Comparison of ENCODE assay signal across 23 mouse cellular contexts in genomic region chr7:81585326-81585725, GRCm38 (mm10). TPM values are rescaled to one million over a fixed set of nuclear protein-coding genes. Genes with fewer than 3 reads are reported as not detected.
DNase-seq lines count a peak whose midpoint lies in the region; ATAC-seq and TF ChIP-seq lines count a peak whose summit lies in the region.
"Had no signal": no experiment of that assay in that cellular context is flagged by ENCODE, and none has a peak within 500 bp of the region (broad histone marks: within the 10 kb centered on the region; RNA-seq: fewer than 3 reads in every experiment).

No protein-coding gene starts in this region.

- peak; percentile 46; the same call in 1 of the 2 replicates for ATAC-seq in intestine, embryonic 16.5 days
- no peak for ATAC-seq in intestine, embryonic 15.5 days
- ATAC-seq in liver, embryonic 12.5 days: no peak
- ATAC-seq: CD4-positive, CD25-positive, alpha-beta regulatory T cell, adult 4 months; forebrain, embryonic 16.5 days had no signal

- H3K4me3 ChIP-seq in intestine, embryonic 16.5 days (ENCODE audit: low read length): no peak overlapping the region
- H3K4me3 ChIP-seq in intestine, embryonic 15.5 days (replicated peaks): no peak overlapping the region
- no peak overlapping the region for H3K4me3 ChIP-seq in liver, adult 2 months (ENCODE audit: insufficient read depth, low read depth, low read length)
- no peak overlapping the region for H3K4me3 ChIP-seq in liver, embryonic 12.5 days
- H3K4me3 ChIP-seq in limb, embryonic 10.5 days: no peak overlapping the region
- H3K4me3 ChIP-seq: embryonic facial prominence, embryonic 12.5 days; forebrain, embryonic 12.5 days; gastrocnemius, adult 2 months; heart, embryonic 10.5 days; hindbrain, embryonic 12.5 days had no signal

- H3K4me2 ChIP-seq in intestine, embryonic 16.5 days (ENCODE audit: low read depth, low read length): no peak overlapping the region
- H3K4me2 ChIP-seq in intestine, embryonic 15.5 days (replicated peaks): no peak overlapping the region
- no peak overlapping the region for H3K4me2 ChIP-seq in liver, embryonic 12.5 days
- H3K4me2 ChIP-seq: embryonic facial prominence, embryonic 12.5 days; forebrain, embryonic 12.5 days; hindbrain, embryonic 12.5 days had no signal

- no peak overlapping the region for H3K27ac ChIP-seq in intestine, embryonic 16.5 days (ENCODE audit: low read length)
- H3K27ac ChIP-seq in intestine, embryonic 15.5 days: no peak overlapping the region
- H3K27ac ChIP-seq in liver, adult 2 months (replicated peaks; ENCODE audit: insufficient read depth, low read depth, low read length): peak overlapping the region; percentile 94
- H3K27ac ChIP-seq in liver, embryonic 12.5 days: no peak overlapping the region
- no peak overlapping the region for H3K27ac ChIP-seq in limb, embryonic 10.5 days
- H3K27ac ChIP-seq: embryonic facial prominence, embryonic 12.5 days; forebrain, embryonic 12.5 days; gastrocnemius, adult 2 months; heart, embryonic 10.5 days; hindbrain, embryonic 12.5 days had no signal

- TF ChIP-seq CTCF in liver, adult 2 months (IDR thresholded peaks at IDR 0.05; ENCODE audit: low read depth, low read length): no peak

- no peak overlapping the region for H3K9ac ChIP-seq in intestine, embryonic 16.5 days (ENCODE audit: low read depth, low read length)
- H3K9ac ChIP-seq in intestine, embryonic 15.5 days: no peak overlapping the region
- peak overlapping the region; percentile 13; the same call in 1 of the 2 replicates for H3K9ac ChIP-seq in liver, adult 2 months (ENCODE audit: low read depth, low read length)
- no peak overlapping the region for H3K9ac ChIP-seq in liver, embryonic 12.5 days
- H3K9ac ChIP-seq: embryonic facial prominence, embryonic 12.5 days; forebrain, embryonic 12.5 days; hindbrain, embryonic 12.5 days had no signal

- H3K36me3 ChIP-seq in intestine, embryonic 16.5 days (ENCODE audit: control insufficient read depth, insufficient read depth, low read length): peaks cover 18% of the 10 kb centered on the region
- peaks cover 9% of the 10 kb centered on the region; the same call in 1 of the 2 replicates for H3K36me3 ChIP-seq in intestine, embryonic 15.5 days
- peaks cover 30% of the 10 kb centered on the region for H3K36me3 ChIP-seq in liver, adult 2 months (ENCODE audit: control insufficient read depth, insufficient read depth, low read length)
- peaks cover 74% of the 10 kb centered on the region for H3K36me3 ChIP-seq in liver, embryonic 12.5 days
- peaks cover 36% of the 10 kb centered on the region for H3K36me3 ChIP-seq in limb, embryonic 10.5 days

- H3K9me3 ChIP-seq in intestine, embryonic 16.5 days (ENCODE audit: control insufficient read depth, low read length): no peaks in the 10 kb centered on the region
- no peaks in the 10 kb centered on the region for H3K9me3 ChIP-seq in intestine, embryonic 15.5 days
- no peaks in the 10 kb centered on the region for H3K9me3 ChIP-seq in liver, embryonic 12.5 days (replicated peaks)
- H3K9me3 ChIP-seq in limb, embryonic 10.5 days (replicated peaks): no peaks in the 10 kb centered on the region
- H3K9me3 ChIP-seq: embryonic facial prominence, embryonic 12.5 days; forebrain, embryonic 12.5 days; heart, embryonic 10.5 days; hindbrain, embryonic 12.5 days had no signal

- peaks cover 11% of the 10 kb centered on the region; the same call in 1 of the 2 replicates for H3K79me2 ChIP-seq in liver, adult 2 months (ENCODE audit: control insufficient read depth, insufficient read depth, low read length)

- TF ChIP-seq POLR2A in liver, adult 2 months (IDR thresholded peaks at IDR 0.05; ENCODE audit: extremely low read depth, insufficient read depth, low read length): no peak

- 79% methylated on average over 7 of the region's 7 CpGs for WGBS in intestine, embryonic 16.5 days
- 72% methylated on average over 7 of the region's 7 CpGs for WGBS in intestine, embryonic 15.5 days
- 29% methylated on average over 7 of the region's 7 CpGs for WGBS in liver, adult 2 months
- 85% methylated on average over 7 of the region's 7 CpGs for WGBS in liver, embryonic 12.5 days (ENCODE audit: insufficient replicate concordance)
- WGBS in limb, embryonic 10.5 days: 94% methylated on average over 7 of the region's 7 CpGs

- no peaks in the 10 kb centered on the region for H3K4me1 ChIP-seq in intestine, embryonic 16.5 days (ENCODE audit: control insufficient read depth, insufficient read depth, low read length)
- no peaks in the 10 kb centered on the region for H3K4me1 ChIP-seq in intestine, embryonic 15.5 days (replicated peaks)
- peaks cover 34% of the 10 kb centered on the region for H3K4me1 ChIP-seq in liver, adult 2 months (ENCODE audit: control insufficient read depth, insufficient read depth, low read length)
- no peaks in the 10 kb centered on the region for H3K4me1 ChIP-seq in liver, embryonic 12.5 days
- H3K4me1 ChIP-seq in limb, embryonic 10.5 days: no peaks in the 10 kb centered on the region
- H3K4me1 ChIP-seq: embryonic facial prominence, embryonic 12.5 days; forebrain, embryonic 12.5 days; heart, embryonic 10.5 days; hindbrain, embryonic 12.5 days had no signal

- no peaks in the 10 kb centered on the region for H3K27me3 ChIP-seq in intestine, embryonic 16.5 days (replicated peaks; ENCODE audit: control insufficient read depth, insufficient read depth, low read length)
- no peaks in the 10 kb centered on the region for H3K27me3 ChIP-seq in intestine, embryonic 15.5 days (replicated peaks)
- no peaks in the 10 kb centered on the region for H3K27me3 ChIP-seq in liver, adult 2 months (ENCODE audit: control insufficient read depth, insufficient read depth, low read length)
- no peaks in the 10 kb centered on the region for H3K27me3 ChIP-seq in liver, embryonic 12.5 days (replicated peaks)
- H3K27me3 ChIP-seq in limb, embryonic 10.5 days (ENCODE audit: low read depth, poor library complexity, severe bottlenecking): no peaks in the 10 kb centered on the region
- H3K27me3 ChIP-seq: embryonic facial prominence, embryonic 12.5 days; forebrain, embryonic 12.5 days; hindbrain, embryonic 12.5 days had no signal

- peak; percentile 85 for DNase-seq in liver, adult 2 months (ENCODE audit: extremely low read depth, low read depth, low spot score)
- DNase-seq in limb, embryonic 10.5 days (ENCODE audit: low spot score): peak; percentile 16
- DNase-seq in yolk sac, embryonic 10.5 days (ENCODE audit: low spot score): peak; percentile 48
- DNase-seq in heart, adult 8-10 months (ENCODE audit: low spot score): no peak
- DNase-seq: adrenal gland, adult 8-10 months; adrenal gland, postnatal 36 days; B cell, adult 2 months; cerebellum, adult 2 months; cerebellum, postnatal 10 days; gastrocnemius, adult 2 months; gastrocnemius, postnatal 25 days; heart, postnatal 10 days; heart, postnatal 4 days had no signal

RNA-seq across cellular contexts. Expression of gene Whamm, which starts 14.3 kb away (rescaled TPM):
- 1.4 and 1.9 TPM in 2 replicates for polyA plus RNA-seq in intestine, embryonic 16.5 days (2015; fragmentation: Nextera tagmentation; extraction: Ambion mirVana)
- 5.9 and 6.3 TPM in 2 replicates for polyA plus RNA-seq in intestine, embryonic 15.5 days (2015; fragmentation: Nextera tagmentation; extraction: Ambion mirVana)
- 20.7 and 25.4 TPM in 2 replicates for total RNA-seq in liver, adult 2 months (2014; rRNA removed)
- polyA plus RNA-seq in liver, adult 2 months (2012; rRNA removed): 35.1 and 44.6 TPM in 2 replicates
- polyA plus RNA-seq in liver, embryonic 12.5 days (2016; fragmentation: Nextera tagmentation; extraction: Ambion mirVana): 8.2 and 9.6 TPM in 2 replicates
- polyA plus RNA-seq in limb, embryonic 10.5 days (2016; fragmentation: Nextera tagmentation; extraction: Ambion mirVana): 2.6 and 2.7 TPM in 2 replicates
- total RNA-seq in heart, adult 8-10 months (2022): 10 to 100 TPM in 1 of 4 experiments, 1 to 10 TPM in 3; 7.8 to 10.2 (median 8.4) TPM

RNA-seq across cellular contexts. Expression of gene Fsd2, which starts 18.6 kb away (rescaled TPM):
- polyA plus RNA-seq in intestine, embryonic 16.5 days (2015; fragmentation: Nextera tagmentation; extraction: Ambion mirVana): 0.07 and 0.11 TPM in 2 replicates
- 0.10 and 0.15 TPM in 2 replicates for polyA plus RNA-seq in intestine, embryonic 15.5 days (2015; fragmentation: Nextera tagmentation; extraction: Ambion mirVana)
- total RNA-seq in liver, adult 2 months (2014; rRNA removed): 0.13 and 0.28 TPM in 2 replicates
- polyA plus RNA-seq in liver, adult 2 months (2012; rRNA removed): 0.04 TPM in 2 replicates
- polyA plus RNA-seq in liver, embryonic 12.5 days (2016; fragmentation: Nextera tagmentation; extraction: Ambion mirVana): 0.05 and 0.06 TPM in 2 replicates
- 0.08 and 0.15 TPM in 2 replicates for polyA plus RNA-seq in limb, embryonic 10.5 days (2016; fragmentation: Nextera tagmentation; extraction: Ambion mirVana)
- total RNA-seq in heart, adult 8-10 months (2022): 100 to 1,000 TPM; 349 to 382 (median 364) TPM
- polyA plus RNA-seq: G1E had no signal
